Mouse (Mus musculus): Measurements from ENCODE around the gene Enc1. TPM values are rescaled to one million over a fixed set of nuclear protein-coding genes. Genes with fewer than 3 reads are reported as not detected.

Enc1 gene
- total RNA-seq, 2 experiments from 2014 or later: 7.4 to 8.8 TPM

DNA sequence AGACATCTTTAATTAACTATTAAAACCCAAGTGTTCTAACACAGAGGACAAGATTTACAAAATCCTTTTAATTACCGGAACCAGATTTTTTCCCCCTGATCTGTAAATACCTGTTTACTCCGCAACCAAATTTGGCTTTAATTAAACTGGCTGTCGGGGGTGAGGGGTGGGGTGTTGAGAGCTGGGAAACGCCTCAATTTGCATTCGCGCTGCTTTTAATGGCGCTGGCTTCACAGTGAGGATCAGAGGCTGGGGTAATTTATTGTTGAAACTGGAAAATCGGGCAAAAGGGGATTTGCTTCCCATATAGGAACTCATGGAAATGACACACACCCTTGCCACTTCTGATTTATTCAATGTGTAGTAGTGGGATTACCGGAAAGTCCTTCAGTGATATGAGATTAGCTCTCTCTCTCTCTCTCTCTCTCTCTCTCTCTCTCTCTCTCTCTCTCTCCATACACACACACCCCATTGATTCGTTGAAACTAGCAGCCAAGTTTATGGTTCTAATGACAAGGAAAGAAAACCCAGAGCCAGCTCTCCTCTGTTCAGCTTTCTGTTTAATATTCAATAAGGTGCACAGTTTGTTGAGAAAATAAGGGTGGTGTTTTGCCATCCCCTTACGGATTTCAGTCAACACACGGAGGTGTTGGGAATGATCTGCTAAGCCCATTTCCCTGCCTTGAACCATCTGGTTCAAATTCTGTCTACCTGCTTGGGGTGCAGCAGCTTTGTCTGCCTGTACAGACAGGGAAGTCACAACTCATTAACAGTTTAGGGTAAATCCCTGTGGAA, 51.7 kb downstream of the Enc1 start:
- DNase-seq: no peak

DNA sequence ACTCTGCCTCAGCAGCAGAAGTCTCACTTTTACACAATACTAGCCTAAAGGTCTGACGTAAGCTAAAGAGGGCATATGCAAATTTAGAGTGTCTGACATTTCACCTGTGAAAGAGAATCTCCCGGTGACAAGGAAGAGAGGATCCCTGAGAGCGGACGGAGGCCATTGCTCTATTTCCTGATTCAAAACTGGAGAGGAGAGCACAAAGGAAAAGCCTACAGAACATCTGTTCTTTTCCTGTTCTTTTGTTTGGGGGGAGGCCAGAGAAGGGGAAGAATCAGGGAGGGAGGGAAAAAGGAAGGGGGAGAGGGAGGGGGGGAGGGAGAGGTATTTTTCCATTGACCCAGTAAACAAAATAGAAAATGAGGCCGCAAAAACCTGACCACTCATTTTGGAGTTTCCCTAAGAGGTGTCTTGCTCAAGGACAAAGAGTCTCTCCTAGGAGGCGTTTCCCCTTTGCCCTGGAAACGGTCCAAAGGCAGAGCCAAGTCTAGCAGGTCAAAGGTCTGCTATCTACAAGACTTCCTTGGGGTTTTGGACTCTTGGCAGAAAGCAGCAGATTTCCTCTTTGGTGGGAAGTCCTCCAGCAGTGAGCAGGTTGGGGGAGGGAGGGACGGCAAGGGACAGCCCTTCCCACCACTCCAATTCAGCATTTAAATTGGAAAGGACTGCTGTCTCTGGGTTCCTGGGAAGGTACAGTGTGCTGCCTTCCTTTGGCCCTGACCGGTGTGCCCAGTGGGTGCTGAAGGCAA, 54.4 kb downstream of the Enc1 start:
- DNase-seq: peak; percentile 77 to 92

DNA sequence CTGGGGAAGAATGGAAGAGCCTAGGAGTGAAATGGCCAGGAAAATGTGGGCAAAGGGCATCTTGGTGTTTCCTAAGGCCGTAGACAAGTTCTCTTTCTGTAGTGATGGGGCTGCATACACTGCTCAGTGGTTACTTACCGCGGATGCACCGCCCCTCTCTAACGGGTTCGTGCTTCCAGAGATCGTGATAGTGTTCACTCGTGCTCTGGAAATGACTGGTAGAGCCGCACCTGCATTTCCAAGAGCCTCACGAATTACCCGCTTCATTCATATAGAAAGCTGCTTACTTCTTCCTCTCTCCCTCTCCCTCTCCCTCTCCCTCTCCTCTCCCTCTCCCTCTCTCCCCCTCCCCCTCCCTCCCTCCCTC, 54.9 kb downstream of the Enc1 start:
- no peak for DNase-seq

DNA sequence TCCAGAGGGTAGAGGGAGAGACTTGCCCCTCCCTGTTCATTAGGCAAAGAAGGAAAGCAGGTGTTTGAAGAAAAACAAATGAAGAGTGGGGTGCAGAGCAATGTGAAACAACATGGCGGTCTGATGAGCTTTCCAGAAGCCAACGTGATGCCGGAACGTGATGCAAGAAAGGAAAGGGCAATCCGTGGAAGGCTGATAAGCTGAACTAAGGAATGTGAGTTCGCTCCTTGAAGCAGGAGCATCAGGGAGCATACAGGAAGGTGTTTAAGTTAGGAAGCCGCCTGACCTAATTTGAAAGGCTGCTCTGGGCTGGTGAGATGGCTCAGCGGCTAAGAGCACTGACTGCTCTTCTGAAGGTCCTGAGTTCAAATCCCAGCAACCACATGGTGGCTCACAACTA, 55.4 kb downstream of the Enc1 start:
- peak; percentile 38 to 48 for DNase-seq

DNA sequence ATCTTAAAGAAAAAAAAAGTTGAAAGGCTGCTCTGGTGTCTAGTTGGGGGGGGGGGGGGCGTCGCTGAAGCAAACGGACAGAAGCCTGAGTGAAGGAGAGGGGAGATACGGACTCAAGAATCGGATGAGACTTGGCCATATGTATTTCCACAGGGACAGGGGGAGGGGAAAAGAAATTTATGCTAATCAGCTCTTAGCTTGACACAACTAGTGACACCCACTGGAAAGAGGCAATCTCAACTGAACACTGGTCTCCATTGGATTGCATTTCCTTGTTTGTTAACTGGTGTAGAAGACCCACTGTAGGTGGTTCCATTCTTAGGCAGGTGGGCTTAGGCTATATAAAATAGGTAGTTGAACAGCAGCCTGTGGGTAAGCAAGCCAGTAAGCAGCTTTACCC, 55.9 kb downstream of the Enc1 start:
- no peak for DNase-seq

DNA sequence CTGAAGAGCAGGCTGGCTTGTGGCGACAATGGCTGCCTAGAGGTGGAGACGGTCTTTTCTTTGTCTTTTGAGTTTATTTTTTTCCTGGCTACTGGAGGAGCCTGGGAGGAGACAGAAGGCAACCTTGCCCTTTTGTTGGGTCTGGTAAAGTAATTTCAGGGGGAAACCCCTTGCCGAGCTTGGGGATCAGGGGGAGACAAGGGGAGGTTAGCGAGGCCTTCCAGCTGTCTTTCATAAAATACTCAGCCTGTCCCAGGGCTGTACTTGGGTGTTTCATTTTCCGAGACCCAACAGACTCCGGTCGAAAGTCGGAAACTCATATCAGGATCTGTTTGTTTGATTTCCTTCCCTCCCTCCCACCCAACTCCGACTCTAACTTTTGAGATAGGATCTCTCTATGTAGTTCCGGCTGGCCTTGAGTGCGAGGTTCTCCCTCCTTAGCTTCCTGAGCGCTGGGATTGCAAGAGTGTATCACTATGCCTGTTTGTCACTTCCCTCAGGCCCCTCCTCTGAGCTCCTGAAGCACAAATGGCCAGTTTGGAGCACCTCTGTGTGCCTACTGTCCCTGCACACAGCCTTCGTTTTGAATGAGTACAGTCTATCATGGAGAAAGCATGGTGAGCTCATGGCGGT, 56.6 kb downstream of the Enc1 start:
- peak; percentile 18 to 32 for DNase-seq

DNA sequence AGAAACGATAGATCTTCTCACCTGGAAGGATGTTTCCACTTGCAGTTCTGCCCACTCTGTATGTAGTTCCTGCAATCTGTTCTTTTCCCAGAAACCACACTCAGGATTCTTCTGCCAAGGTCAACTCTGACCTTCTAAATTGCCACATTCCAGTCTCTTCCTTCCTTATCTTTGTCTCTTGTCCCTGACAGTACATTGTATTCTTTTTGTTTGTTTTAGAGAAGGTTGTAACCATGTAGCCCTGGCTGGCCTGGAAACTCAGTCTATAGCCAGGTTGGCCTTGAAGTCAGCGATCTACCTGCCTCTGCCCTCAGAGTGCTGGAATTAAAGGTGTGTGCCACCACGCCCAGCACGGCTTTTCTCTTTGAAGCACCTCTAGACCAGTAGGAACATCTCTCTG, 58.0 kb downstream of the Enc1 start:
- no peak for DNase-seq

DNA sequence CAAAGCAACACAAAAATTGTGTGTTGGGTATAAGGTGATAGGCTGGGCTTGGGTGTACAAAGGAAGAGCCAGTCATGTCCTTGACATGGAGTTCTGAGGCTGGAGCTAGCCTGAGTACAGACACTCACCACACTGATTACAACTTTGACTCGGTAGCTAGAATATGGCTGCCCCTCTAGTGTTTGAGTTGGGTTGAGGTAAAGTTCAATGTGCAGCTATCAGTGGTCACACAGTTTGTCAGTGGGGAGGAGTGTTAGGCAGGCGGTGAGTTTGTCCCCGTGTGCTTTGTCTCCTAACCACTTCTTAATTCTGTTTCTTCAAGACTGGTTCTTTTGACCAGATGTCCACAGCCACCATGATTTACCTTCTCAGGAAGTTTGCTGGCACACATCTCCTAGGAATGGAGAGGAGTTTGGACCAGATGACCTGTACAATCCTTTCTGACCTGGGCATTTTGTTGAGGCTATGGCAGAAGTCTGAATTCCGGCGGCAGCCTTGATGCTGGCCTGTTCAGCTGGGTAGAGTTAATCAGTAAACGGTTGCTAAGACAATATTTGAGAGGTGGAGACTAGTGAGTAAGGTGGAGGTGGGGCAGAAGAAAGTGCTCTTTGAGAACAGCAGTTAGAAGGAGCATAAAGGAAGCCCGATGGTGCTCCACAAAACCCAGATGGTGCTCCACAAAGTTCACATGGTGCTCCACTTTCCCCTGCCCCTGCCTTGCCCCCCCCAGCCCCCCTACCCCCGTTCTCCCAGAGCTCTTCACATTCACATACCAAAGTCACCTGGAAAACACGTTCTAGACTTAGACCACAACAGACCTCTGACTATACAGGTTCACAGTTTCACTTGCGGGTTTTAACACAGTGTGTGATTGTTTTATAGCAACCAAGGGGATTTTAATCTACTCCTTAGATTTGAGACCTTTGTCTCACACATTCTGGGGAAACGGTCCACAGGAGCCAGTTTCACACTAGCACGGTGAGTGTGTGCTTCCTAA, 59.3 kb downstream of the Enc1 start:
- DNase-seq: no peak

Other genes starting within 250 kb of the Enc1 start
- gene 1700029F12Rik, start 206.7 kb upstream of the Enc1 start, total RNA-seq (2021): not detected
- gene Fam169a, start 173.8 kb upstream of the Enc1 start, total RNA-seq (2021): under 1 TPM; 0.62 to 0.94 TPM
- gene Gm6169, start 141.9 kb upstream of the Enc1 start, total RNA-seq (2021): 1 to 10 TPM in 1 of 2 experiments, not detected in 1; 9.8 TPM
- gene Gfm2, start 103.2 kb upstream of the Enc1 start, total RNA-seq (2021): 10 to 100 TPM; 51.7 to 54.1 TPM
- 10 to 100 TPM; 48.4 to 52.1 TPM for gene Nsa2, start 103.2 kb upstream of the Enc1 start, total RNA-seq (2021)
- 10 to 100 TPM; 22.3 to 24.2 TPM for gene Hexb, start 42.7 kb upstream of the Enc1 start, total RNA-seq (2021)